Mouse (Mus musculus): ENCODE measurements around the gene Macrod2. TPM values are rescaled to one million over a fixed set of nuclear protein-coding genes. Genes with fewer than 3 reads are reported as not detected.

Gene Macrod2
- polyA plus RNA-seq, 1 experiment from 2014 or later: 22.7 TPM

GRCm38 (mm10) chr2:140783041-140783440 is 387.9 kb downstream of the Macrod2 start:
- Histone ChIP-seq H3K27ac (ENCODE audit: low read length) (no peak overlapping the region), H3K36me3 (ENCODE audit: insufficient read depth, low read length) (no peaks in the 10 kb centered on the region), H3K9me3 (ENCODE audit: low read length) (no peaks in the 10 kb centered on the region), H3K4me3 (ENCODE audit: low read depth, low read length) (no peak overlapping the region), H3K4me2 (replicated peaks; ENCODE audit: low read depth, low read length) (no peak overlapping the region), H3K4me1 (ENCODE audit: insufficient read depth, low read depth, low read length) (no peaks in the 10 kb centered on the region), H3K27me3 (replicated peaks; ENCODE audit: insufficient read depth, low read length) (no peaks in the 10 kb centered on the region), H3K9ac (replicated peaks; ENCODE audit: low read depth) (no peak overlapping the region)
- TF ChIP-seq CTCF (IDR thresholded peaks at IDR 0.05): peak; percentile 9; the same call in 1 of the 2 replicates
- TF ChIP-seq EP300 (IDR thresholded peaks at IDR 0.05): no peak
- ATAC-seq (no peak), DNase-seq (ENCODE audit: low spot score) (no peak)
- 63% methylated on average over 1 of the region's 1 CpGs for whole genome bisulfite sequencing

- H3K4me3 ChIP-seq (ENCODE audit: low read depth, low read length): no peak overlapping the region
- H3K27ac ChIP-seq (ENCODE audit: low read length): no peak overlapping the region
- DNase-seq (ENCODE audit: low spot score): peak; percentile 48
- 75% methylated on average over 2 of the region's 2 CpGs for WGBS
- TF ChIP-seq CTCF (IDR thresholded peaks at IDR 0.05): no peak
- no peak for TF ChIP-seq EP300 (IDR thresholded peaks at IDR 0.05)
- no peaks in the 10 kb centered on the region for H3K27me3 ChIP-seq (replicated peaks; ENCODE audit: insufficient read depth, low read length)
- no peaks in the 10 kb centered on the region for H3K36me3 ChIP-seq (ENCODE audit: insufficient read depth, low read length)
- no peaks in the 10 kb centered on the region for H3K4me1 ChIP-seq (ENCODE audit: insufficient read depth, low read depth, low read length)
- H3K9me3 ChIP-seq (ENCODE audit: low read length): no peaks in the 10 kb centered on the region
- ATAC-seq: peak; percentile 48; the same call in 1 of the 2 replicates
- no peak overlapping the region for H3K4me2 ChIP-seq (replicated peaks; ENCODE audit: low read depth, low read length)
- H3K9ac ChIP-seq (replicated peaks; ENCODE audit: low read depth): no peak overlapping the region
Observed at GRCm38 (mm10) chr2:140784626-140785025, 389.5 kb downstream of the Macrod2 start.

GRCm38 (mm10) chr2:140790363-140790762 is 395.3 kb downstream of the Macrod2 start:
- peak; percentile 96 for ATAC-seq
- no peak overlapping the region for H3K4me3 ChIP-seq (ENCODE audit: low read depth, low read length)
- H3K9ac ChIP-seq (replicated peaks; ENCODE audit: low read depth): no peak overlapping the region
- TF ChIP-seq CTCF (IDR thresholded peaks at IDR 0.05) (no peak), EP300 (IDR thresholded peaks at IDR 0.05) (peak; percentile 77)
- H3K36me3 ChIP-seq (ENCODE audit: insufficient read depth, low read length): no peaks in the 10 kb centered on the region
- H3K27ac ChIP-seq (ENCODE audit: low read length): no peak overlapping the region
- H3K4me1 ChIP-seq (ENCODE audit: insufficient read depth, low read depth, low read length): no peaks in the 10 kb centered on the region
- WGBS: 28% methylated on average over 5 of the region's 5 CpGs
- no peaks in the 10 kb centered on the region for H3K9me3 ChIP-seq (ENCODE audit: low read length)
- H3K4me2 ChIP-seq (replicated peaks; ENCODE audit: low read depth, low read length): no peak overlapping the region
- DNase-seq (ENCODE audit: low spot score): peak; percentile 80
- no peaks in the 10 kb centered on the region for H3K27me3 ChIP-seq (replicated peaks; ENCODE audit: insufficient read depth, low read length)

GRCm38 (mm10) chr2:140793886-140794608 is 398.9 kb downstream of the Macrod2 start:
- no peaks in the 10 kb centered on the region for H3K4me1 ChIP-seq (ENCODE audit: insufficient read depth, low read depth, low read length)
- 77% methylated on average over 4 of the region's 4 CpGs for WGBS
- no peak for TF ChIP-seq CTCF (IDR thresholded peaks at IDR 0.05)
- TF ChIP-seq EP300 (IDR thresholded peaks at IDR 0.05): no peak

GRCm38 (mm10) chr2:140811693-140812092 is 416.6 kb downstream of the Macrod2 start:
- Histone ChIP-seq H3K27me3 (replicated peaks; ENCODE audit: insufficient read depth, low read length) (no peaks in the 10 kb centered on the region), H3K4me1 (ENCODE audit: insufficient read depth, low read depth, low read length) (no peaks in the 10 kb centered on the region), H3K9ac (replicated peaks; ENCODE audit: low read depth) (no peak overlapping the region), H3K27ac (ENCODE audit: low read length) (no peak overlapping the region), H3K9me3 (ENCODE audit: low read length) (no peaks in the 10 kb centered on the region), H3K36me3 (ENCODE audit: insufficient read depth, low read length) (no peaks in the 10 kb centered on the region), H3K4me2 (replicated peaks; ENCODE audit: low read depth, low read length) (no peak overlapping the region), H3K4me3 (ENCODE audit: low read depth, low read length) (no peak overlapping the region)
- ATAC-seq: no peak
- WGBS: 81% methylated on average over 4 of the region's 4 CpGs
- no peak for TF ChIP-seq CTCF (IDR thresholded peaks at IDR 0.05)
- TF ChIP-seq EP300 (IDR thresholded peaks at IDR 0.05): no peak
- DNase-seq (ENCODE audit: low spot score): no peak

More at GRCm38 (mm10) chr2:140793886-140794608, 398.9 kb downstream of the Macrod2 start:
- Histone ChIP-seq H3K9me3 (ENCODE audit: low read length) (no peaks in the 10 kb centered on the region), H3K9ac (replicated peaks; ENCODE audit: low read depth) (no peak overlapping the region), H3K36me3 (ENCODE audit: insufficient read depth, low read length) (no peaks in the 10 kb centered on the region), H3K27me3 (replicated peaks; ENCODE audit: insufficient read depth, low read length) (no peaks in the 10 kb centered on the region), H3K27ac (ENCODE audit: low read length) (no peak overlapping the region), H3K4me3 (ENCODE audit: low read depth, low read length) (no peak overlapping the region), H3K4me2 (replicated peaks; ENCODE audit: low read depth, low read length) (no peak overlapping the region)
- DNase-seq (ENCODE audit: low spot score): peak; percentile 38
- no peak for ATAC-seq

GRCm38 (mm10) chr2:140819391-140820120 is 424.4 kb downstream of the Macrod2 start:
- Histone ChIP-seq H3K9ac (replicated peaks; ENCODE audit: low read depth) (no peak overlapping the region), H3K4me2 (replicated peaks; ENCODE audit: low read depth, low read length) (no peak overlapping the region), H3K27ac (ENCODE audit: low read length) (no peak overlapping the region), H3K9me3 (ENCODE audit: low read length) (no peaks in the 10 kb centered on the region), H3K4me3 (ENCODE audit: low read depth, low read length) (no peak overlapping the region), H3K36me3 (ENCODE audit: insufficient read depth, low read length) (no peaks in the 10 kb centered on the region), H3K4me1 (ENCODE audit: insufficient read depth, low read depth, low read length) (no peaks in the 10 kb centered on the region), H3K27me3 (replicated peaks; ENCODE audit: insufficient read depth, low read length) (no peaks in the 10 kb centered on the region)
- TF ChIP-seq CTCF (IDR thresholded peaks at IDR 0.05) (no peak), EP300 (IDR thresholded peaks at IDR 0.05) (no peak)
- ATAC-seq (no peak), DNase-seq (ENCODE audit: low spot score) (no peak)
- WGBS: 1% methylated on average over 2 of the region's 2 CpGs

All from lung, postnatal 0 days (tissue).